Mouse (Mus musculus): ENCODE measurements around the gene Thbs3. TPM values are rescaled to one million over a fixed set of nuclear protein-coding genes. Genes with fewer than 3 reads are reported as not detected.
A peak's percentile ranks its signal among the peaks of the same experiment; 100 is the strongest.

The Thbs3 gene
- polyA plus RNA-seq, 1 experiment from 2014 or later, result 1.5 TPM

- Histone ChIP-seq H3K4me1 (replicated peaks) (peaks cover 25% of the 10 kb centered on the region), H3K4me3 (replicated peaks) (peak overlapping the region; percentile 51), H3K9ac (no peak overlapping the region), H3K27me3 (peaks cover 85% of the 10 kb centered on the region), H3K4me2 (peak overlapping the region; percentile 73), H3K9me3 (replicated peaks) (no peaks in the 10 kb centered on the region), H3K36me3 (replicated peaks) (no peaks in the 10 kb centered on the region), H3K27ac (replicated peaks) (no peak overlapping the region)
- peak; percentile 39; the same call in 1 of the 2 replicates for ATAC-seq (ENCODE audit: insufficient read depth)
- WGBS (ENCODE audit: insufficient replicate concordance), result under 1% methylated on average over 20 of the region's 20 CpGs
Measured at GRCm38 (mm10) chr3:89228180-89228549, 13.2 kb downstream of the Thbs3 start.

GRCm38 (mm10) chr3:89228836-89229235 is 13.9 kb downstream of the Thbs3 start, which contains the start of gene Muc1:
TSS of gene Muc1 (plus strand) at chr3:89229057.
- Histone ChIP-seq H3K27ac (replicated peaks) (no peak within 1 kb of the TSS), H3K4me2 (peak within 1 kb of the TSS; percentile 73), H3K4me3 (replicated peaks) (peak within 1 kb of the TSS; percentile 51), H3K27me3 (peaks cover 78% of the 10 kb centered on the region), H3K36me3 (replicated peaks) (no peaks in the 10 kb centered on the region), H3K4me1 (replicated peaks) (peaks cover 25% of the 10 kb centered on the region), H3K9ac (no peak within 1 kb of the TSS), H3K9me3 (replicated peaks) (no peaks in the 10 kb centered on the region)
- no peak for ATAC-seq (ENCODE audit: insufficient read depth)
- WGBS (ENCODE audit: insufficient replicate concordance), result 39% methylated on average over 10 of the region's 10 CpGs

GRCm38 (mm10) chr3:89229276-89229675 is 14.3 kb downstream of the Thbs3 start:
- WGBS (ENCODE audit: insufficient replicate concordance), result 75% methylated on average over 4 of the region's 4 CpGs
- H3K4me3 ChIP-seq (replicated peaks), result no peak overlapping the region
- H3K9me3 ChIP-seq (replicated peaks), result no peaks in the 10 kb centered on the region

GRCm38 (mm10) chr3:89230561-89230960 is 15.6 kb downstream of the Thbs3 start:
- no peak overlapping the region for H3K4me2 ChIP-seq
- H3K4me3 ChIP-seq (replicated peaks), result no peak overlapping the region
- no peak overlapping the region for H3K9ac ChIP-seq
- WGBS (ENCODE audit: insufficient replicate concordance), result 48% methylated on average over 2 of the region's 2 CpGs
- no peak for ATAC-seq (ENCODE audit: insufficient read depth)
- H3K36me3 ChIP-seq (replicated peaks), result no peaks in the 10 kb centered on the region
- H3K27ac ChIP-seq (replicated peaks), result no peak overlapping the region
- H3K9me3 ChIP-seq (replicated peaks), result no peaks in the 10 kb centered on the region
- peaks cover 61% of the 10 kb centered on the region for H3K27me3 ChIP-seq
- H3K4me1 ChIP-seq (replicated peaks), result peaks cover 25% of the 10 kb centered on the region

More at GRCm38 (mm10) chr3:89229276-89229675, 14.3 kb downstream of the Thbs3 start:
- no peak overlapping the region for H3K27ac ChIP-seq (replicated peaks)
- no peaks in the 10 kb centered on the region for H3K36me3 ChIP-seq (replicated peaks)
- no peak for ATAC-seq (ENCODE audit: insufficient read depth)
- no peak overlapping the region for H3K9ac ChIP-seq
- H3K4me1 ChIP-seq (replicated peaks), result peaks cover 25% of the 10 kb centered on the region
- peaks cover 74% of the 10 kb centered on the region for H3K27me3 ChIP-seq
- H3K4me2 ChIP-seq, result no peak overlapping the region

- H3K27me3 ChIP-seq, result peaks cover 57% of the 10 kb centered on the region
- no peak overlapping the region for H3K4me2 ChIP-seq
- no peaks in the 10 kb centered on the region for H3K36me3 ChIP-seq (replicated peaks)
- H3K9ac ChIP-seq, result no peak overlapping the region
- 17% methylated on average over 7 of the region's 7 CpGs for WGBS (ENCODE audit: insufficient replicate concordance)
- no peak overlapping the region for H3K27ac ChIP-seq (replicated peaks)
- peaks cover 24% of the 10 kb centered on the region for H3K4me1 ChIP-seq (replicated peaks)
- no peaks in the 10 kb centered on the region for H3K9me3 ChIP-seq (replicated peaks)
- H3K4me3 ChIP-seq (replicated peaks), result no peak overlapping the region
- no peak for ATAC-seq (ENCODE audit: insufficient read depth)
Measured at GRCm38 (mm10) chr3:89231345-89231744, 16.4 kb downstream of the Thbs3 start.

GRCm38 (mm10) chr3:89231772-89232275 is 16.8 kb downstream of the Thbs3 start:
- Histone ChIP-seq H3K27ac (replicated peaks) (no peak overlapping the region), H3K9me3 (replicated peaks) (no peaks in the 10 kb centered on the region), H3K4me1 (replicated peaks) (peaks cover 20% of the 10 kb centered on the region), H3K4me3 (replicated peaks) (no peak overlapping the region), H3K4me2 (no peak overlapping the region), H3K9ac (no peak overlapping the region), H3K36me3 (replicated peaks) (no peaks in the 10 kb centered on the region), H3K27me3 (peaks cover 57% of the 10 kb centered on the region)
- no peak for ATAC-seq (ENCODE audit: insufficient read depth)
- WGBS (ENCODE audit: insufficient replicate concordance), result 59% methylated on average over 16 of the region's 16 CpGs

GRCm38 (mm10) chr3:89232614-89233013 is 17.6 kb downstream of the Thbs3 start:
- Histone ChIP-seq H3K4me1 (replicated peaks) (peaks cover 12% of the 10 kb centered on the region), H3K36me3 (replicated peaks) (no peaks in the 10 kb centered on the region), H3K4me2 (no peak overlapping the region), H3K9me3 (replicated peaks) (no peaks in the 10 kb centered on the region), H3K4me3 (replicated peaks) (no peak overlapping the region), H3K27ac (replicated peaks) (no peak overlapping the region), H3K9ac (no peak overlapping the region), H3K27me3 (peaks cover 51% of the 10 kb centered on the region)
- no peak for ATAC-seq (ENCODE audit: insufficient read depth)
- 51% methylated on average over 6 of the region's 6 CpGs for WGBS (ENCODE audit: insufficient replicate concordance)

- Histone ChIP-seq H3K9me3 (replicated peaks) (no peaks in the 10 kb centered on the region), H3K27me3 (peaks cover 44% of the 10 kb centered on the region), H3K27ac (replicated peaks) (no peak overlapping the region), H3K9ac (no peak overlapping the region), H3K36me3 (replicated peaks) (no peaks in the 10 kb centered on the region), H3K4me1 (replicated peaks) (peaks cover 7% of the 10 kb centered on the region), H3K4me3 (replicated peaks) (no peak overlapping the region), H3K4me2 (no peak overlapping the region)
- no peak for ATAC-seq (ENCODE audit: insufficient read depth)
- WGBS (ENCODE audit: insufficient replicate concordance), result 40% methylated on average over 14 of the region's 14 CpGs
Measured at GRCm38 (mm10) chr3:89233562-89234110, 18.7 kb downstream of the Thbs3 start.

GRCm38 (mm10) chr3:89236516-89236915 is 21.5 kb downstream of the Thbs3 start:
- Histone ChIP-seq H3K36me3 (replicated peaks) (no peaks in the 10 kb centered on the region), H3K27me3 (peaks cover 19% of the 10 kb centered on the region), H3K9me3 (replicated peaks) (no peaks in the 10 kb centered on the region), H3K9ac (no peak overlapping the region), H3K27ac (replicated peaks) (no peak overlapping the region), H3K4me1 (replicated peaks) (peaks cover 5% of the 10 kb centered on the region), H3K4me2 (no peak overlapping the region), H3K4me3 (replicated peaks) (no peak overlapping the region)
- ATAC-seq (ENCODE audit: insufficient read depth), result no peak
- WGBS (ENCODE audit: insufficient replicate concordance), result 79% methylated on average over 10 of the region's 10 CpGs

GRCm38 (mm10) chr3:89237682-89238081 is 22.7 kb downstream of the Thbs3 start:
- Histone ChIP-seq H3K4me2 (no peak overlapping the region), H3K4me3 (replicated peaks) (no peak overlapping the region)
- WGBS (ENCODE audit: insufficient replicate concordance), result 77% methylated on average over 21 of the region's 21 CpGs

GRCm38 (mm10) chr3:89238494-89238893 is 23.5 kb downstream of the Thbs3 start:
- peaks cover 13% of the 10 kb centered on the region for H3K4me1 ChIP-seq (replicated peaks)
- no peak for ATAC-seq (ENCODE audit: insufficient read depth)
- no peak overlapping the region for H3K4me2 ChIP-seq
- H3K4me3 ChIP-seq (replicated peaks), result no peak overlapping the region
- H3K27me3 ChIP-seq, result peaks cover 19% of the 10 kb centered on the region
- no peak overlapping the region for H3K27ac ChIP-seq (replicated peaks)
- 54% methylated on average over 12 of the region's 12 CpGs for WGBS (ENCODE audit: insufficient replicate concordance)
- no peaks in the 10 kb centered on the region for H3K9me3 ChIP-seq (replicated peaks)
- H3K36me3 ChIP-seq (replicated peaks), result no peaks in the 10 kb centered on the region
- no peak overlapping the region for H3K9ac ChIP-seq

More at GRCm38 (mm10) chr3:89237682-89238081, 22.7 kb downstream of the Thbs3 start:
- no peak for ATAC-seq (ENCODE audit: insufficient read depth)
- H3K36me3 ChIP-seq (replicated peaks), result no peaks in the 10 kb centered on the region
- H3K27me3 ChIP-seq, result peaks cover 17% of the 10 kb centered on the region
- H3K4me1 ChIP-seq (replicated peaks), result peaks cover 5% of the 10 kb centered on the region
- H3K9me3 ChIP-seq (replicated peaks), result no peaks in the 10 kb centered on the region
- H3K27ac ChIP-seq (replicated peaks), result no peak overlapping the region
- H3K9ac ChIP-seq, result no peak overlapping the region

Data from liver, embryonic 15.5 days (tissue).